Comparison of ENCODE assay signal across 8 mouse cellular contexts in the genomic region with DNA sequence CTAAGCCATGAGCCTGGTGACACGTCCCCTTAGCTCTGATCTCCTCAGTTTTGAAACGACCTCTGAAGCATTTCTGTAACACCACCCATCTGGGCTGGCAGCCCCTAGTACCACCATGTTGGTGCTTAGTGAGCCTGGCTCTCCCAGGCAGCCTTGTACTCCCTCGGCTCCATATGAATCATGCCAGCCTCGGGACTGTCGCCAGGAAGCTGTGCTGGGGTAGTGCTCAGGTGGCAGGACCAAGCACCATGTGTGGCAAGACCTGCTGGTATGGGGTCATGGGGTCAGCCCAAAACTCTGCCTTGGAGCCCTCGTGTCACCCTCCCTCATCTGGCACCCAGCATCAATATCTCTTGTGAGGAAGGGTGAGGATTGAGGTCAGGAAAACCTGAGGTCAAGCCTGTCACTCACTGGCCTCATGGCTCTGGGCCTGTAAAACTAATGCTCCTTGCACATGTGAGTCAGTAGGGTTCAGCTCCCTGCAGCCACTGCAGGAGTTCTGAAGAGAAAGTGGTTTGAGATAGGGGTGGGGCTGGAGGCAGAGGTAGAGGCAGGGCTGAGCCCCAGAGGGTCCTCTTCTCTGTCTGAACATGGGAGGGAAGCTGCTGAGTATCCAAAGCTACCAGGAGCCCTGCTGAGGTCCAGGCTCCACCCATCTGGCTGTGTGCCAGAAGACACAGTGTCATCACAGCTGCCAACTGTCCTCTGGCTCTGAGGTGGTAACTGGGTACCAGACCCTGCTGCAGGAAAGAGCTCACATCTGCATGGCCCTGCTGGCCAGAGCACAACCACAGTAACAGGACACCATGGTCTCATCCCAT.
DNase-seq lines count a peak whose midpoint lies in the region; ATAC-seq and TF ChIP-seq lines count a peak whose summit lies in the region.
"Not testable (repeated sequence)": the region's sequence is repeated elsewhere in the genome, so short reads cannot be mapped to it uniquely, and the experiment has no call there.

No protein-coding gene starts in this region.

- not testable (repeated sequence) for H3K36me3 ChIP-seq in embryonic facial prominence, embryonic 14.5 days (ENCODE audit: control insufficient read depth, insufficient read depth, low read length); heart, embryonic 12.5 days; hindbrain, postnatal 0 days (ENCODE audit: insufficient read depth, low read length); limb, embryonic 12.5 days; lung, embryonic 16.5 days (ENCODE audit: control insufficient read depth, insufficient read depth, low read length); neural tube, embryonic 12.5 days

- H3K27ac ChIP-seq in embryonic facial prominence, embryonic 14.5 days (replicated peaks; ENCODE audit: low read depth, low read length); heart, embryonic 12.5 days (ENCODE audit: poor library complexity, severe bottlenecking); hindbrain, postnatal 0 days; limb, embryonic 12.5 days; lung, embryonic 16.5 days (ENCODE audit: low read length); neural tube, embryonic 12.5 days: not testable (repeated sequence)

- WGBS in embryonic facial prominence, embryonic 14.5 days, result 64% methylated on average over 6 of the region's 6 CpGs
- WGBS in heart, embryonic 12.5 days, result 58% methylated on average over 6 of the region's 6 CpGs
- 56% methylated on average over 6 of the region's 6 CpGs for WGBS in hindbrain, postnatal 0 days
- WGBS in limb, embryonic 12.5 days, result 65% methylated on average over 6 of the region's 6 CpGs
- WGBS in lung, embryonic 16.5 days, result 54% methylated on average over 6 of the region's 6 CpGs
- 77% methylated on average over 6 of the region's 6 CpGs for WGBS in neural tube, embryonic 12.5 days

- ATAC-seq in embryonic facial prominence, embryonic 14.5 days (ENCODE audit: low read depth), result peak; percentile 79
- ATAC-seq in heart, embryonic 12.5 days (ENCODE audit: insufficient number of reproducible peaks, low FRiP score), result peak; percentile 72; the same call in 1 of the 2 replicates
- ATAC-seq in hindbrain, postnatal 0 days, result peak; percentile 73
- peak; percentile 26; the same call in 1 of the 2 replicates for ATAC-seq in limb, embryonic 12.5 days (ENCODE audit: insufficient number of reproducible peaks, insufficient read depth, low FRiP score, low TSS enrichment, low read depth)
- ATAC-seq in lung, embryonic 16.5 days (ENCODE audit: low read depth), result peak; percentile 71
- ATAC-seq in neural tube, embryonic 12.5 days (ENCODE audit: low FRiP score, low read depth), result peak; percentile 61; the same call in 1 of the 2 replicates

- not testable (repeated sequence) for H3K4me3 ChIP-seq in embryonic facial prominence, embryonic 14.5 days (ENCODE audit: low read depth, low read length); heart, embryonic 12.5 days; hindbrain, postnatal 0 days (ENCODE audit: low read length); limb, embryonic 12.5 days (replicated peaks); lung, embryonic 16.5 days (ENCODE audit: low read length); neural tube, embryonic 12.5 days

- TF ChIP-seq CTCF in hindbrain, postnatal 0 days (IDR thresholded peaks at IDR 0.05; ENCODE audit: low read depth), result not testable (repeated sequence)

- H3K9me3 ChIP-seq in embryonic facial prominence, embryonic 14.5 days (ENCODE audit: control insufficient read depth, low read length); hindbrain, postnatal 0 days (ENCODE audit: low read length); limb, embryonic 12.5 days; lung, embryonic 16.5 days (ENCODE audit: control insufficient read depth, low read length); neural tube, embryonic 12.5 days: not testable (repeated sequence)
- H3K9me3 ChIP-seq in heart, embryonic 12.5 days (replicated peaks), result peaks cover 12% of the 10 kb centered on the region; the same call in 1 of the 2 replicates

- not testable (repeated sequence) for H3K4me2 ChIP-seq in embryonic facial prominence, embryonic 14.5 days (ENCODE audit: low read depth, low read length); heart, embryonic 12.5 days; hindbrain, postnatal 0 days (ENCODE audit: low read depth, low read length); limb, embryonic 12.5 days; lung, embryonic 16.5 days (ENCODE audit: low read depth, low read length); neural tube, embryonic 12.5 days (replicated peaks)

- not testable (repeated sequence) for H3K27me3 ChIP-seq in embryonic facial prominence, embryonic 14.5 days (replicated peaks; ENCODE audit: control insufficient read depth, insufficient read depth, low read length); heart, embryonic 12.5 days (replicated peaks); hindbrain, postnatal 0 days (ENCODE audit: insufficient read depth, low read length); limb, embryonic 12.5 days; lung, embryonic 16.5 days (ENCODE audit: control insufficient read depth, insufficient read depth, low read depth, low read length); neural tube, embryonic 12.5 days (replicated peaks)

- H3K4me1 ChIP-seq in embryonic facial prominence, embryonic 14.5 days (ENCODE audit: control insufficient read depth, insufficient read depth, low read length); hindbrain, postnatal 0 days (ENCODE audit: insufficient read depth, low read length); limb, embryonic 12.5 days (replicated peaks); lung, embryonic 16.5 days (replicated peaks; ENCODE audit: control insufficient read depth, insufficient read depth, low read length); neural tube, embryonic 12.5 days: not testable (repeated sequence)
- peaks cover 14% of the 10 kb centered on the region for H3K4me1 ChIP-seq in heart, embryonic 12.5 days (replicated peaks)

- DNase-seq in adipocyte (ENCODE audit: low spot score), result peak; percentile 47
- DNase-seq in embryonic facial prominence, embryonic 14.5 days (ENCODE audit: low spot score); hindbrain, postnatal 0 days (ENCODE audit: low spot score): not testable (repeated sequence)
- peak; percentile 8 to 11 for DNase-seq in thymus, postnatal 36 days

- H3K9ac ChIP-seq in embryonic facial prominence, embryonic 14.5 days (ENCODE audit: low read depth, low read length); heart, embryonic 12.5 days; hindbrain, postnatal 0 days (replicated peaks; ENCODE audit: low read length); limb, embryonic 12.5 days (replicated peaks); lung, embryonic 16.5 days (ENCODE audit: low read length); neural tube, embryonic 12.5 days: not testable (repeated sequence)

Comparison
In these comparisons a context has a peak if more than half of its experiments do, and no peak if none do; other contexts are left out.
1. ATAC-seq: peak in every context shown above with its lines; median percentile 79 in embryonic facial prominence, embryonic 14.5 days; 73 in hindbrain, postnatal 0 days; 72 in heart, embryonic 12.5 days; 71 in lung, embryonic 16.5 days; 61 in neural tube, embryonic 12.5 days; 26 in limb, embryonic 12.5 days.